Mouse (Mus musculus) neural tube, embryonic 12.5 days (tissue): ENCODE results near the gene Ptprf. TPM values are rescaled to one million over a fixed set of nuclear protein-coding genes. Genes with fewer than 3 reads are reported as not detected.

Source experiments
- ATAC-seq: fragments of 200-750 bp; cut with Nextera tagmentation; 2 replicates; pipeline ENCODE4 v1.8.0; 2017; ENCODE audit warnings: low read depth, mild to moderate bottlenecking, moderate TSS enrichment, moderate library complexity; ENCODE audit not compliant: low FRiP score
- H3K27ac ChIP-seq: fragments of 300-500 bp; sonication (generic); 2 replicates; pipeline ENCODE4 v1.5.1; 2016
- H3K27me3 ChIP-seq: fragments of 300-500 bp; sonication (generic); replicated peaks from 2 replicates; pipeline ENCODE4 v1.6.1; 2016; ENCODE audit warnings: mild to moderate bottlenecking
- H3K36me3 ChIP-seq: fragments of 300-500 bp; sonication (generic); 2 replicates; pipeline ENCODE4 v1.6.1; 2016; ENCODE audit warnings: mild to moderate bottlenecking
- H3K4me1 ChIP-seq: fragments of 300-500 bp; sonication (generic); 2 replicates; pipeline ENCODE4 v1.6.1; 2016
- H3K4me2 ChIP-seq: fragments of 300-500 bp; sonication (generic); replicated peaks from 2 replicates; pipeline ENCODE4 v1.6.1; 2016; ENCODE audit warnings: mild to moderate bottlenecking
- H3K4me3 ChIP-seq: fragments of 300-500 bp; sonication (generic); 2 replicates; pipeline ENCODE4 v1.5.1; 2016
- H3K9ac ChIP-seq: fragments of 300-500 bp; sonication (generic); 2 replicates; pipeline ENCODE4 v1.6.1; 2016; ENCODE audit warnings: mild to moderate bottlenecking
- H3K9me3 ChIP-seq: fragments of 300-500 bp; sonication (generic); 2 replicates; pipeline ENCODE4 v1.6.1; 2016; ENCODE audit warnings: mild to moderate bottlenecking
- WGBS: fragments of 180-500 bp; shearing (Covaris S2); methylation state at CpG from one replicate; pipeline ENCODE4 v1.1.7; 2016; 5-methylcytosine and 5-hydroxymethylcytosine counted together
- polyA plus RNA-seq: library from polyadenylated mRNA; unstranded; fragments of >200 nt; fragmentation: Nextera tagmentation; extraction: Ambion mirVana; gene quantifications from 2 replicates; pipeline ENCODE4 v1.2.1, GENCODE M21; 2016

Ptprf gene
- polyA plus RNA-seq, 1 experiment from 2014 or later: 122 TPM

DNA sequence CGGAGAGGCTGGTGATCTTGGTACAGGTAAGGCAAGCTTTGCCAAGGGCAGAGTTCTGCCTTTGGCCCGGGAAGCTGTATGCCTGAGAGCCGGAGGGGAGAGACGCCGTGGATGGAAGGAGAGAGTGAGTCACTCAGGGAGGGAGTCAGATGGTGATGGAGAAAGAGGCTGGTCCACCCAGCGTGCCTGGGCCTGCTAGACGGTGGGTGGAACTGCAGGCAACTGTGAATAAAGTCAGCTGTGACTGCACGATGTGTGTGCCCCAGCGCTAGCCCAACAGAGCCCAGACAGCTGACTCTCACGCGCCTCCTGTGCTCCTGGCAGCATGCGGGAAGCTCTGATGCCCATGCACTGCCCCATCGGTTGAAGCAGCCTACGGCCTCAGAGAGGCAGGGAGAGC is 45.4 kb downstream of the Ptprf start:
- Histone ChIP-seq H3K9me3 (no peaks in the 10 kb centered on the region), H3K36me3 (peaks cover 71% of the 10 kb centered on the region), H3K27me3 (no peaks in the 10 kb centered on the region), H3K4me3 (no peak overlapping the region), H3K4me1 (peaks cover 5% of the 10 kb centered on the region; the same call in 1 of the 2 replicates), H3K4me2 (no peak overlapping the region), H3K9ac (no peak overlapping the region), H3K27ac (no peak overlapping the region)
- no peak for ATAC-seq
- 91% methylated on average over 14 of the region's 14 CpGs for WGBS

DNA sequence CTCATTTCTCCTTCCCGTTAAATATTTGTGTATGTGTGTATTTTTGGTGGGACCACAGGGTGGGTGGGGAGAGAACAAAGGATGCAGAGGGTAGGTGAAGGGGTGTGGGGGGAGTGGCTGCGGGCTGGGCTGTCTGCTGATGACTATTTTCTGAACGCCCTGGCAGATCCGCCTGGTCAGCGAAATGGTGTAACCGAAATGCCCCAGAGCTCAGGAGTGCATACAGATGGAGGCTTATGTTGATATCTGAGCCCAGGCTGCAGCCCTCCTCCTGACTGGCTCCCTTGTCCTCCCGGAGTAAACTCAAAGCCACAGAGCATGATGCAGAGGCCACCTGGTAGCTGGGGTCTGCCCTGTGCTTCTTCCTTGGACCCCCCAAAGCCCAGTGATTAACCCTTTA is 47.4 kb downstream of the Ptprf start:
- Histone ChIP-seq H3K27ac (no peak overlapping the region), H3K4me3 (no peak overlapping the region), H3K27me3 (no peaks in the 10 kb centered on the region), H3K9ac (no peak overlapping the region), H3K4me2 (no peak overlapping the region), H3K4me1 (peaks cover 5% of the 10 kb centered on the region; the same call in 1 of the 2 replicates), H3K36me3 (peaks cover 65% of the 10 kb centered on the region), H3K9me3 (no peaks in the 10 kb centered on the region)
- ATAC-seq: no peak
- 75% methylated on average over 7 of the region's 7 CpGs for WGBS

DNA sequence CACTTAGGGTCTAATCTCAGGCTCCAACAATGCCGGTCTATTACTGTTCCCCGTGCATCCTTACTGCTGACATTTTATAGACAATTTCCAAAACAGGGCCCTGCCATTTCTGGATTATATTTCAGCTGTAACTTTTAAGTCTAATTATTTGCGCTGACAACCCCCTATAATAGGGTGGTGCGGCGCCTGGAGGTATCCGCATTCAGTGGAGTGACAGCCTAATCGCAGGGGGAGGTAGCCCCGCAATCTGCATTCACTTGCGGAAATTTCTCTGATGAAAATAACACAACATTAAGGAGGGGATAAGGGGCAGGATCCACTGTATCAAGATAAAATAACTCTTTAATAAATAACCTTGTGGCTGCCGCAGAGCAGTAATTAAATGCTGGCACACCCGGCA is 47.9 kb downstream of the Ptprf start:
- Histone ChIP-seq H3K9ac (no peak overlapping the region), H3K27ac (no peak overlapping the region), H3K4me1 (peaks cover 5% of the 10 kb centered on the region; the same call in 1 of the 2 replicates), H3K4me3 (no peak overlapping the region), H3K27me3 (no peaks in the 10 kb centered on the region), H3K4me2 (no peak overlapping the region), H3K9me3 (no peaks in the 10 kb centered on the region), H3K36me3 (peaks cover 65% of the 10 kb centered on the region)
- no peak for ATAC-seq
- 88% methylated on average over 11 of the region's 11 CpGs for WGBS

DNA sequence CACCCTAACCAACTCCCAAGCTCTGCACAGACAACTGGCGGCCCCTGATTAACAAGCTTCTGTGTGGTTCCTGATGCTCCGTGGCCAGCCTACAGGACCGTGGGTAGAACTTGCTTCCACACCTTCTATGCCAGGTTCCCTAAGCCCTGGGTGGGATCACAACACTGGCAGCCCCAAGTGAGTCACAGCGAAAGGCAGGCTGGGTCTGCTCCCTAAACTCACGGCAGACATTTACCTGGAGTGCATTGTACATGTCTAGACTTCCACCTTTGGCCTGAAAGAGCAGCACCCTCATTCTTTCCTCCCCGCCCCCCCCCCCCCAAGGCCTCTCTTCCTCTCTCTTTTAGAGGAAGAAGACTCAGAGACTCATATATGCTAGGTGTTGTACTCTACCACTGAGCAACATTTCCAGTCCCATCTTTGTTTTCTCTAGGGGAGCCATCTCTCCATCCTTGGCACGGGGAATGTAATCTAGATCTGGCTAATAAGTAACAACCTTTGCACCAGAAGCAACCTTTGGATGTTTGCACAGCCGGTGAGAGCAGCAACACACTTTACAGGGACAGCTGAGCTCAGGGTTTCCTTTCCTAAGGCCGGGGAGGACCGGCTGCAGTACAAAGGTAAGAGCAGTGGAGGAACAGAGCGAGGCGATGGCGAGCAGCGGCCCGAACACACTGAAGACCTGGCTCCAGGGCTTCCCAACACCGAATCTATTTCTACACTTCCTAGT is 51.1 kb downstream of the Ptprf start:
- no peak for ATAC-seq

DNA sequence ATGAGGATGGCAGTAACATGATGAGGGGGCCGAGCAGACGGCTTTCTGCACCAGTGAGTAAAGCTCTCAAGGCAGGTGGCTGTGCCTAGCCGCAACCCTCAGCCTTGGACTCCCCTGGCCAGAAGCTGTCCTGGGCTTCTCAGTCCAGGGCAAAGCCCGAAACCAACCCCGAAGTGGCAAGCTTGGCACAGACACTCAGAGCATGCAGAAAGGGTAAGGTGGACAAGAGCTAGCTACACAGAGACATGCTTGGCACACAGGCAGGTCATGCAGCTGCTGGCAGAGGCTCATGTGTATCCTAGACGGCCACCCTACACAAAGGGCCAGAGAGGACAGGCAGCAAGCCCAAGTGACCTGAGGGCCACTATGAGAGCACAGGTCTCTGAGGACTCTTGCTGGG is 52.5 kb downstream of the Ptprf start:
- Histone ChIP-seq H3K27ac (no peak overlapping the region), H3K4me1 (no peaks in the 10 kb centered on the region), H3K9ac (no peak overlapping the region), H3K4me2 (no peak overlapping the region), H3K9me3 (no peaks in the 10 kb centered on the region), H3K36me3 (peaks cover 64% of the 10 kb centered on the region), H3K27me3 (no peaks in the 10 kb centered on the region), H3K4me3 (no peak overlapping the region)
- WGBS: 92% methylated on average over 6 of the region's 6 CpGs
- no peak for ATAC-seq

More for the DNA sequence above, 51.1 kb downstream of the Ptprf start:
- no peak overlapping the region for H3K9ac ChIP-seq
- no peak overlapping the region for H3K4me3 ChIP-seq
- peaks cover 5% of the 10 kb centered on the region; the same call in 1 of the 2 replicates for H3K4me1 ChIP-seq
- no peaks in the 10 kb centered on the region for H3K27me3 ChIP-seq
- H3K9me3 ChIP-seq: no peaks in the 10 kb centered on the region
- H3K27ac ChIP-seq: no peak overlapping the region
- H3K36me3 ChIP-seq: peaks cover 64% of the 10 kb centered on the region
- WGBS: 87% methylated on average over 15 of the region's 16 CpGs
- H3K4me2 ChIP-seq: no peak overlapping the region

DNA sequence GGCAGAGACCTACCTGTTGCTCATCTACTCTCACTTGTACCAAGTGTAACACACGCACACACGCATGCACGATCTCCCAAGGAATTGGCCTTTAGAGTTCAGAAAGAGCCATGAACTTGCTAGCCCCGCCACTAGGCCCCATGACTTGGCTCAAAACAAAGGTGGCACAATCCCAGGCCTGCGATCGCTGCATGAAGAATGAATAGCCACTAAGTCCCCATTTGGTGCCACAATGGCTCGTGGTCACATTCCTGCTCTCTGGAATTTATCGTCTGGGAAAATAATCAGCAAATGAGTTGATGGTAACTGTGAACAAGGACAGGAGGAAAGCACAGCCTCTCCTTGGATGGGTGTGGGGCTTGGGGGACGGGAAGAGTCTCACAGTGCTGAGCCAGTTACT is 54.3 kb downstream of the Ptprf start:
- Histone ChIP-seq H3K9me3 (no peaks in the 10 kb centered on the region), H3K36me3 (peaks cover 74% of the 10 kb centered on the region), H3K9ac (no peak overlapping the region), H3K27ac (no peak overlapping the region), H3K4me1 (no peaks in the 10 kb centered on the region; the same call in 1 of the 2 replicates), H3K4me3 (no peak overlapping the region), H3K4me2 (no peak overlapping the region), H3K27me3 (no peaks in the 10 kb centered on the region)
- WGBS: 71% methylated on average over 9 of the region's 9 CpGs
- ATAC-seq: no peak

DNA sequence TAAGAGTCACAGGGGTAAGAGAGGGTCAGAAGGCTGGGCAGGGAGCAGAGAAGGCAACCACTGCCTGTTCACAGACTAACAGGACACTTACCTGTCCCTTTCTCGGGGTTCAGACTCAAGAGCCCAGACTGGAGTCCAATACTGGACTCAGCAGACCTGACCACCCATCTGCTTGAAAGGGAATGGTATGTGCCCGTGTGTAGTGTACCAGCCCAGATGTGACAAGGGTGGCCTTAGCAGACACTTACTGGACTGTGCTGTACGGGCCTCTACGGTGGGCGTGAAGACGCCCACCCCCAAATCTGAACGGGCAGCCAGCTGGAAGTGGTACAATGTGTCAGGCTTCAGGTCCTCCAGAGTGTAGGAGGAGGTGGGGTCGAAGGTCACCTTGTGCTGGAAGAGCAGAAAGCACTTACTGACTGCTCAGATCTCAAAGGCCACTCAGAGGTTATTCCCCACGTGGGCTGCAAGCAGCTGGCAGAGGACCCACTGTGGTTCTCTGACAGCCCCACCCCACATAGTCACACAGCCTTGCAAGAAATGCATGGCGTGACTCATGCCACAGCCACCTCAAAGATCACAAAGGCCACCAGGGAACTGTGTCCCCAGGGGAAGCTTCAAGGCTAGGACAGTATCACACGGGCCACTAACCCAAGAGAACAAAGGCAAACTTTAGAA is 56.4 kb downstream of the Ptprf start:
- no peaks in the 10 kb centered on the region for H3K27me3 ChIP-seq
- H3K4me1 ChIP-seq: no peaks in the 10 kb centered on the region; the same call in 1 of the 2 replicates
- H3K36me3 ChIP-seq: peaks cover 84% of the 10 kb centered on the region
- no peak overlapping the region for H3K4me2 ChIP-seq
- H3K9me3 ChIP-seq: no peaks in the 10 kb centered on the region
- H3K9ac ChIP-seq: no peak overlapping the region
- no peak overlapping the region for H3K4me3 ChIP-seq
- ATAC-seq: no peak
- 81% methylated on average over 11 of the region's 11 CpGs for WGBS
- no peak overlapping the region for H3K27ac ChIP-seq

DNA sequence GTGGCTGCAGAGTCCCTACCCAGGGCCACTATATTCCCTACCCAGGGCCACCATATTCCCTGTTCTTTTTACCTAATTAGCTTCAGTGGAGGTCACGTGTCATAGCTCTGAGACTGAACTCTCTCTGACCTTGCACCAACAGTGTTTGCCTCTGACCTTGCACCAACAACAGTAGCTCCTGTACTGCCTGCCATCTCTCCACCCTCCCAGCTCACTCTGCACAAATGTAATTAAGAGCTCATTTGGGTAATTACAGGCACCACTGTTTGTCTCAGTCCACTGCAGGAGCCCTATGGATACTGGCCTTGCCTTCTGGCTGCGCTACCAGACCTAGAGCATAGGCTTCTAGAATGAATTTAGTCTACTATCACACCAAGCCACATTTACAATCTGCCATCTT is 57.3 kb downstream of the Ptprf start:
- no peak overlapping the region for H3K9ac ChIP-seq
- no peaks in the 10 kb centered on the region for H3K27me3 ChIP-seq
- no peaks in the 10 kb centered on the region for H3K9me3 ChIP-seq
- ATAC-seq: no peak
- H3K4me3 ChIP-seq: no peak overlapping the region
- no peak overlapping the region for H3K4me2 ChIP-seq
- no peaks in the 10 kb centered on the region; the same call in 1 of the 2 replicates for H3K4me1 ChIP-seq
- peaks cover 90% of the 10 kb centered on the region for H3K36me3 ChIP-seq
- WGBS: 83% methylated on average over 2 of the region's 2 CpGs
- H3K27ac ChIP-seq: no peak overlapping the region

DNA sequence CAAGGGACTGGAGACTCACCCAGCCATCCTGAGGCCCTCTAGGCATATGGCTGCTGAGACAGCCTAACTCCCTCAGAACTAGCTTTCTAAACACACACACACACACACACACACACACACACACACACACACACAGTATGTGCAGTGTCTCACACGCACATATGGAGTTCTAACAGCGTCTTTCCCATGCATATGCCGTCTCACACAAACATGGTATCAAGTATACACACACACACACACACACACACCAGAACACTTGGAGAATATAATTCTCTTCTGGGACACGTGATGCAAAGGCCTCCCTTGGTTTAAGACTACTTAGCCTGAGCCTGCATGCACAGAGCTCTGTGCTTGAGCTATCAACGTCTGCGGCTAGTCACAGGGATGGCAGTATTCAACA is 59.3 kb downstream of the Ptprf start:
- Histone ChIP-seq H3K4me1 (no peaks in the 10 kb centered on the region; the same call in 1 of the 2 replicates), H3K36me3 (peaks cover 88% of the 10 kb centered on the region), H3K4me2 (no peak overlapping the region), H3K9ac (no peak overlapping the region), H3K4me3 (no peak overlapping the region), H3K9me3 (no peaks in the 10 kb centered on the region), H3K27me3 (no peaks in the 10 kb centered on the region), H3K27ac (no peak overlapping the region)
- 83% methylated on average over 6 of the region's 6 CpGs for WGBS
- no peak for ATAC-seq

DNA sequence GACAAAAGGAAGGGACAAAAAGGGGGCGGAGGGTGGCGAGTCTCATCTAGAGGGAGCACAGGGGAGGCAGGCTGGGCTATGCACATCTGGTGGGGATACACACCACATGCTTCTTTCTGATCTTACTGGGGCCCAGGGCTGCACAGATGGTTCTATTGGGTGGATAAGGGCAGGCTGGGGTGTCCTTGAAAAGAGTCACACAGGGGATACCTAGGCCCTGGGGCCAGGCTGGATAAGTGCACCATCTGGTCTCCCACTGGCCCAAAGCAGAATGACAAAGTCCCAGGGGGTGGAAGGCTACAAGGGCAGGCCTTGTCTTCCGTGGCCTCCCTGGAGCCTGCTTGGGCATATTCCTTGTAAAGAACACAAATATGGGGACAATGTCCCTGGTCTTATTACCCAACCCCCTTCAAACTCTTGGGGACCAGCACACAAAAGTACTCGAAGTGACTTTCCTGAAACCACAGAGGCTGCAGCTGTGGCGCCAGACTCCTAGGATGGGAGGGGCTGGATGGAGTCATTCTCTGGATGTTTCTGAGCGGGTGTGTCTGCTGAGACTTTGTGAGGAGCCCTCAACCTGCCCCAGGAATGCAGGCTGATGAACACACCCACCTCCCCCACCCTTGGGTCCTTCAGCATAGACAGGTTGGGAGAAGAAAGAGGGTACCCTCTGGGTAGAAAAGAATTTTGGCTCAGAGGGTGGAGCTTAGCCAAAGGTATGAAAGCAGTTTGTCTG is 62.0 kb downstream of the Ptprf start:
- Histone ChIP-seq H3K4me2 (no peak overlapping the region), H3K27ac (peak overlapping the region; percentile 6; the same call in 1 of the 2 replicates), H3K4me1 (no peaks in the 10 kb centered on the region; the same call in 1 of the 2 replicates), H3K9me3 (no peaks in the 10 kb centered on the region), H3K36me3 (peaks cover 88% of the 10 kb centered on the region), H3K4me3 (no peak overlapping the region), H3K9ac (no peak overlapping the region), H3K27me3 (no peaks in the 10 kb centered on the region)
- WGBS: 65% methylated on average over 6 of the region's 6 CpGs
- peak; percentile 46; the same call in 1 of the 2 replicates for ATAC-seq

DNA sequence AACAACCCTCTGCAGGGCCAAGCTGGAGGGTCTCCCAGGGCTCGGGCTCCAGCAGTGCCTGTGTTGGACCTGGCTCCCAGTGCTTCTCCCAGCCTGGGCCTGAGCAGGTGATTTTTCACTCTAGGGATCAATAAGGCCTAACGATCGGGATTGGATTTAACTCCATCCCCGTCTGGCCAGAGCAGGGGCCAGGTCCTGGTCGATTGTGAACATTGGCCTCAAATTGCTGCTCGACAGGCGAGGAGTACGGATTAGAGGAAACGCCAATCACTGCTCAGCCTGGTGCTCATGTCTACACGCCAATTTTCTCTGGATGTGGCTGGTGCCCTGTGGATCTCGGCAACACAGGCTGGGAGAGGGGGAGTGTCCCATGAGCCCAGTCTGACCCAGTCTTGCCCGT is 63.8 kb downstream of the Ptprf start:
- no peak overlapping the region for H3K4me3 ChIP-seq
- H3K4me1 ChIP-seq: no peaks in the 10 kb centered on the region
- H3K27me3 ChIP-seq: no peaks in the 10 kb centered on the region
- 86% methylated on average over 12 of the region's 12 CpGs for WGBS
- H3K27ac ChIP-seq: no peak overlapping the region
- no peaks in the 10 kb centered on the region for H3K9me3 ChIP-seq
- H3K4me2 ChIP-seq: no peak overlapping the region
- no peak overlapping the region for H3K9ac ChIP-seq
- no peak for ATAC-seq
- peaks cover 92% of the 10 kb centered on the region for H3K36me3 ChIP-seq

DNA sequence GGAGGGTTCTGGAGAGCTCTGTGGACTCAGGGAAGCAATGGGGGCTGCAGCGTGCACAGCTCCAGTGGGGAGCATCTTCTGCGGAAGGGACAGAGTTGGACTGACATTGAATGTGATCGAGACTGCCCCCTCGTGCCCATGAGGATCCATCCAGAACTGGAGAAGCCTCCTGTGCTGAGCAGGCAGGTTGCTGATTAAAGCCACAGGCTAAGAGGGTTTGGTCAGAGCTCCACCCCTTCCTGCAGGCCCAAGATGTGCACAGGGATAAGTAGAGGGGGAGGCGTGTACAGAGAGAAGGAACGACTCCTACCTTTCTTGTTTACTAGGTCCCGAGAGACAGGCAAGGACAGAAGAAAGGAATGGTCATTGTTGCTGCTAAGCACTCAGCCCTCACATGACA is 69.9 kb downstream of the Ptprf start:
- ATAC-seq: no peak
- no peak overlapping the region for H3K4me2 ChIP-seq
- H3K9ac ChIP-seq: no peak overlapping the region
- peaks cover 95% of the 10 kb centered on the region for H3K36me3 ChIP-seq
- no peak overlapping the region for H3K27ac ChIP-seq
- H3K4me1 ChIP-seq: no peaks in the 10 kb centered on the region
- 88% methylated on average over 7 of the region's 7 CpGs for WGBS
- H3K27me3 ChIP-seq: no peaks in the 10 kb centered on the region
- no peaks in the 10 kb centered on the region for H3K9me3 ChIP-seq
- no peak overlapping the region for H3K4me3 ChIP-seq
